Mouse (Mus musculus): Measurements from ENCODE around the gene Hemk1. TPM values are rescaled to one million over a fixed set of nuclear protein-coding genes. Genes with fewer than 3 reads are reported as not detected.
A peak's percentile ranks its signal among the peaks of the same experiment; 100 is the strongest.

Hemk1 gene
- polyA plus RNA-seq, 1 experiment: 30.2 TPM

DNA sequence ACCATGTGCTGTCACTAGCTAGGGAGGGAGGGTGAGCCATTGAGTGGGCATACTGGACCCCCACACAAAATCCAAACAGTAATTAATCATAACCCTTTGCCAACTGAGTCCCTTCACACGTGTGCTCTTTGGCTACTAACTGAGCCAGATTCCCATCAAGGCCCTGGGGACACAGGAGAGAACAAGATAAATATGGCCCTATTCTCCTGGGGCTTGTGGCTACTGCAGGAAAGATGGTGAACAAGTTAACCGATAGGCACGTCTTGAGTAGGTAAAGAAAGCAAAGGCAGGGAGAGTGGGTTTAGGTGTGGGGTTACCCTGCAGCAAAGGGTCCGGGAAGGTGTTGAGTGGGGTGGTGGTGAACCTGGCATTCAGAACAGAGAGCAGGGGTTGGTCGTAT, 34.2 kb downstream of the Hemk1 start:
- 75% methylated on average over 5 of the region's 5 CpGs for WGBS
- H3K27ac ChIP-seq (ENCODE audit: control insufficient read depth, insufficient read depth, low read depth, low read length, poor library complexity): no peak overlapping the region
- H3K4me3 ChIP-seq (replicated peaks; ENCODE audit: control insufficient read depth, low read depth, low read length): no peak overlapping the region
- TF ChIP-seq CTCF (IDR thresholded peaks at IDR 0.05; ENCODE audit: control insufficient read depth, insufficient read depth, low read length): no peak
- TF ChIP-seq POLR2A (IDR thresholded peaks at IDR 0.05; ENCODE audit: borderline replicate concordance, control insufficient read depth, low read depth, low read length): no peak
- H3K4me1 ChIP-seq (ENCODE audit: control insufficient read depth, insufficient read depth, low read length): peaks cover 13% of the 10 kb centered on the region

DNA sequence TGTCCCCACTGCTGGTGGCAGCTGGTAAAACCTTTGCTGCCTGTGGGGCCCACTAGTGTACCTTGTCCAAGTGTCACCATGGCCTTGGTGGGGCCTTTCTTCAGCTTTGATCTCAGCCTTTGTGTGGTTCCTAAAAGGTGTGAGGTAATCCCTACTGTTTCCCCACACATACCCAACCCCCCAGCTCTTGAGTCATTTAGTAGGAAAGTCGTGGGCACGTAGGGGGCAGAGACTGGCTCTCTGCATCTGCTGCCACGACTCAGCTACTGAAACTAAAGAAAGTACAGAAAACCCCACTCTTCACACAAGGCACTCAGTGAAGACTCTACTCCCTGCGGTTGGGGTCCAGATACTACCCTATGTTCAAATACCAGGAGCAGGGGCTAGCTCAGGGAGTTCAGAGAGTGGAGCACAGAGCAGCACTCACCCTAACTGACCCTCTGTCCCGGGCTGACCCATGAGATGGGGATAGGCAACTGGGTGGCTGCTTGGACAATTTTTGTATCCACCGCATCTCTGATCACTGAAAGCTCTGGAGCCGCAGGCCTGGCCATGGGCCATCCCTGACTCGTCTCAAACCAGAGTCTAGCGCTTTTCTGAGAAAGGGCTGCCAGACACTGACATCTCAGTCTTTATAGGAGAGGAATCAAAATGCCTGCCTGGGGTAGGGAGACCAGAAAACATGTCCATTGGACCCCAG, 34.9 kb downstream of the Hemk1 start:
- H3K4me1 ChIP-seq (ENCODE audit: control insufficient read depth, insufficient read depth, low read length): peaks cover 11% of the 10 kb centered on the region
- H3K4me3 ChIP-seq (replicated peaks; ENCODE audit: control insufficient read depth, low read depth, low read length): no peak overlapping the region
- TF ChIP-seq POLR2A (IDR thresholded peaks at IDR 0.05; ENCODE audit: borderline replicate concordance, control insufficient read depth, low read depth, low read length): no peak
- no peak for TF ChIP-seq CTCF (IDR thresholded peaks at IDR 0.05; ENCODE audit: control insufficient read depth, insufficient read depth, low read length)
- no peak overlapping the region; the same call in 1 of the 2 replicates for H3K27ac ChIP-seq (ENCODE audit: control insufficient read depth, insufficient read depth, low read depth, low read length, poor library complexity)
- WGBS: 63% methylated on average over 9 of the region's 9 CpGs

DNA sequence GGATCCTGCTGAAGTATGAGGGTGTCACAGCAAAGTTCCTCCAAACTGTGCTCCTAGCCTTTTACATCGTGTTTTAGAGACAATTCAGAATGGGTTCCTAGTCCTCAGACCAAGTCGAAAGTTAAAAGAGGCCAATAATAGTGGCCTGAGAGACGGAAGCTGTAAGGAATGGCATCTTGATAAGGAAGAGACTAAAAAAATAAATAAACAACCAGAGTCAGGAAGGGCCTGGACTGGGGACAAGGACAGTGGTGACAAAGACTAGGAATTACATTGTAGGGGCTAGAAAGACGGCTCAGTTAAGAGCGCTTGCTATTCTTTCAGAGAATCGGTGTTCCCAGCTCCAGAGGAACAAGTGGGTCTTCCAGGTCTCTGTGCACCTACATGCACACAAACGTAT, 35.6 kb downstream of the Hemk1 start:
- 86% methylated on average over 7 of the region's 7 CpGs for WGBS
- Histone ChIP-seq H3K4me3 (replicated peaks; ENCODE audit: control insufficient read depth, low read depth, low read length) (no peak overlapping the region), H3K4me1 (ENCODE audit: control insufficient read depth, insufficient read depth, low read length) (peaks cover 13% of the 10 kb centered on the region), H3K27ac (ENCODE audit: control insufficient read depth, insufficient read depth, low read depth, low read length, poor library complexity) (no peak overlapping the region; the same call in 1 of the 2 replicates)
- TF ChIP-seq CTCF (IDR thresholded peaks at IDR 0.05; ENCODE audit: control insufficient read depth, insufficient read depth, low read length): no peak
- TF ChIP-seq POLR2A (IDR thresholded peaks at IDR 0.05; ENCODE audit: borderline replicate concordance, control insufficient read depth, low read depth, low read length): no peak

DNA sequence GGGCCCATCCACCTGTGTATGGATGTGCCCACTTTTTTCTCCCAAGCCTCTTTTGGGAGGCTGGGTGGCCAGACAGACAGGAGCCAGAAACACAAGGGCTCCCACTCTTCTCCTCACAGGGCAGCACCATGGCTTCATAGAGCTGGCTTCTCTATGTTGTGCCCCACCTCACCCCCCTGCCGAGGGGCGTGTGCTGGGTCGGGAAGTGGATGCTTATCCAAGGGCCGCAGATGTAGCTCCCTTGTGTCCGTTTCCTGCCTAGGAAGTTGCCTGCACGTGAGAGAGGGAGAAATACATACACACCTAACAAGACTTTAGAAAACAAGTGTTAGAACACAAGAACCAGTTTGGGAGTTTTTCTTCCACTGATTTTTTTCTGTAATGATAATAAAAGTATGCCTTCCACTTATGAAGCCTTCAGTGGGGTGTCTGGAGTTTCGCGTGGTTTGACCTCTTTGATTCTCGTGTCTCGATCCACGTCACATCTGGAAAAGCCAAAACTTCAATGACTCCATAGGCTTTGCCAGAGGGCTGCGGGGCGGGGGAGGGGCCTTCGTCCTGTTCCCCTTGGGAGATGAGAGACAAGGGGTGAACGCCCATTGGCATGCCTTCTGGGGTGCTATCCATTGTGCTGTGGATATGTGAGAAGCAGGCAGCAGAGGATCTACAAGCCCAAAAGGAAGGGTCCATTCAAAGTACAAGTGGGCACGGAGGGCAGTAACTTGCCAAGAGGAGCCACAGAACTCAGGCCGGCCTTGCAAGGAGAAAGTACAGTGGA, 36.4 kb downstream of the Hemk1 start:
- peaks cover 10% of the 10 kb centered on the region for H3K4me1 ChIP-seq (ENCODE audit: control insufficient read depth, insufficient read depth, low read length)
- no peak overlapping the region for H3K4me3 ChIP-seq (replicated peaks; ENCODE audit: control insufficient read depth, low read depth, low read length)
- no peak overlapping the region for H3K27ac ChIP-seq (ENCODE audit: control insufficient read depth, insufficient read depth, low read depth, low read length, poor library complexity)
- 84% methylated on average over 17 of the region's 17 CpGs for WGBS
- no peak for TF ChIP-seq CTCF (IDR thresholded peaks at IDR 0.05; ENCODE audit: control insufficient read depth, insufficient read depth, low read length)
- TF ChIP-seq POLR2A (IDR thresholded peaks at IDR 0.05; ENCODE audit: borderline replicate concordance, control insufficient read depth, low read depth, low read length): no peak

DNA sequence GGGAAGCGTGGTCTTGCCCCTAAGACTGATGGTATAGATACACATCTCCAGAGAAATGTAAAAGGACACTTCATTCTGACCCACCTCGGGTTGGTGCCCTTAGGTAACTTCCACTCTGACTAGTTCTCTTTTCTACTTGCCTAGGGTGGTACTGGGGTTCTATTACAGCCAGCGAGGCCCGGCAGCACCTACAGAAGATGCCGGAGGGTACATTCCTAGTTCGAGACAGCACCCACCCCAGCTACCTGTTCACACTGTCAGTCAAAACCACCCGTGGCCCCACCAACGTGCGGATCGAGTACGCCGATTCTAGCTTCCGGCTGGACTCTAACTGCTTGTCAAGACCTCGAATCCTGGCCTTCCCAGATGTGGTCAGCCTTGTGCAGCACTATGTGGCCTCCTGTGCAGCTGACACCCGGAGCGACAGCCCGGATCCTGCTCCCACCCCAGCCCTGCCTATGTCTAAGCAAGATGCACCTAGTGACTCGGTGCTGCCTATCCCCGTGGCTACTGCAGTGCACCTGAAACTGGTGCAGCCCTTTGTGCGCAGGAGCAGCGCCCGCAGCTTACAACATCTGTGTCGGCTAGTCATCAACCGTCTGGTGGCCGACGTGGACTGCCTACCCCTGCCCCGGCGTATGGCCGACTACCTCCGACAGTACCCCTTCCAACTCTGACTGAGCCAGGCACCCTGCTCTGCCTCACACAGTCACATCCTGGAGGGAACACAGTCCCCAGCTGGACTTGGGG, 37.8 kb downstream of the Hemk1 start:
- Histone ChIP-seq H3K4me1 (ENCODE audit: control insufficient read depth, insufficient read depth, low read length) (peaks cover 7% of the 10 kb centered on the region), H3K27ac (ENCODE audit: control insufficient read depth, insufficient read depth, low read depth, low read length, poor library complexity) (peak overlapping the region; percentile 12), H3K4me3 (replicated peaks; ENCODE audit: control insufficient read depth, low read depth, low read length) (no peak overlapping the region)
- TF ChIP-seq CTCF (IDR thresholded peaks at IDR 0.05; ENCODE audit: control insufficient read depth, insufficient read depth, low read length): no peak
- TF ChIP-seq POLR2A (IDR thresholded peaks at IDR 0.05; ENCODE audit: borderline replicate concordance, control insufficient read depth, low read depth, low read length): no peak
- 84% methylated on average over 30 of the region's 30 CpGs for WGBS

DNA sequence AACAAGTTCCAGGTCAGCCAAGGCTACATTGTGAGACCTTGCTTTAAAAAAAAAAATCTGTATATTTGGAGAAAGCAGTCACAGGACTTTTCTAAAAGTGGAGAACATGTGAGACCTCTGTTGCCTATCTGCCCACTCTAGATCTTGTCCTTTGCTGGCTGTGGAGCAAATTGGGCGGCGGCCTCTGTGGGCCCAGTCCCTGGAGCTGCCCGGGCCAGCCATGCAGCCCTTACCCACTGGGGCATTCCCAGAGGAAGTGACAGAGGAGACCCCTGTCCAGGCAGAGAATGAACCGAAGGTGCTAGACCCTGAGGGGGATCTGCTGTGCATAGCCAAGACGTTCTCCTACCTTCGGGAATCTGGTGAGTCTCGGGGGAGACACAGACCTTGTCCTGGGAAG, 38.4 kb downstream of the Hemk1 start:
- Histone ChIP-seq H3K27ac (ENCODE audit: control insufficient read depth, insufficient read depth, low read depth, low read length, poor library complexity) (no peak overlapping the region), H3K4me1 (ENCODE audit: control insufficient read depth, insufficient read depth, low read length) (peaks cover 7% of the 10 kb centered on the region), H3K4me3 (replicated peaks; ENCODE audit: control insufficient read depth, low read depth, low read length) (no peak overlapping the region)
- TF ChIP-seq CTCF (IDR thresholded peaks at IDR 0.05; ENCODE audit: control insufficient read depth, insufficient read depth, low read length) (no peak), POLR2A (IDR thresholded peaks at IDR 0.05; ENCODE audit: borderline replicate concordance, control insufficient read depth, low read depth, low read length) (no peak)
- 85% methylated on average over 7 of the region's 7 CpGs for WGBS

DNA sequence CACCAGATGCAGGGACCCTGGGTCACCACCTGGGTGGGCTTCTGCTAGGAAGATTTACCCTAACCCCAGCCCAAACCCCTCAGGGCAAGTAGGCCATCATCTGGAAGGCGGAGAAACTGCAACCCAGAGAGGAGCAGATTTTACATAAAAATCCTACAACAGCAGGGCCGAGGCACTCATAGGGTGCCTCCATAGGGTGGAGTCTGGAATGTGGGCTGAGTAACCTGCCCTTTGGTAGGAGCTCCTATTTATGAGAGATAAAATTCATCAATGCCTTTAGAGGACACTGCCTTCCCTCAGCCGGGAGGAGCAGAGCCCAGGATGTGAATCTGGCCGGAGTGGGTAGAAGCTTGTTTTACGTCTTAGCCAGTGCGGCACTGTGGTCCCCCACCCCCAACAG, 39.3 kb downstream of the Hemk1 start:
- TF ChIP-seq CTCF (IDR thresholded peaks at IDR 0.05; ENCODE audit: control insufficient read depth, insufficient read depth, low read length) (no peak), POLR2A (IDR thresholded peaks at IDR 0.05; ENCODE audit: borderline replicate concordance, control insufficient read depth, low read depth, low read length) (no peak)
- 88% methylated on average over 6 of the region's 6 CpGs for WGBS
- peaks cover 7% of the 10 kb centered on the region for H3K4me1 ChIP-seq (ENCODE audit: control insufficient read depth, insufficient read depth, low read length)
- H3K27ac ChIP-seq (ENCODE audit: control insufficient read depth, insufficient read depth, low read depth, low read length, poor library complexity): no peak overlapping the region
- no peak overlapping the region for H3K4me3 ChIP-seq (replicated peaks; ENCODE audit: control insufficient read depth, low read depth, low read length)

Data from bone marrow, adult 2 months (tissue).